In genomic region chr6:78967641-78968040, GRCm38 (mm10) we compare ENCODE assay signal across 26 mouse cellular contexts.
"Had no signal": no experiment of that assay in that cellular context is flagged by ENCODE, and none has a peak within 500 bp of the region (broad histone marks: within the 10 kb centered on the region; RNA-seq: fewer than 3 reads in every experiment).

No protein-coding gene starts in this region.

- H3K9ac ChIP-seq: heart, embryonic 13.5 days; heart, embryonic 15.5 days; hindbrain, embryonic 12.5 days; hindbrain, embryonic 15.5 days; kidney, embryonic 15.5 days; limb, embryonic 13.5 days; limb, embryonic 15.5 days had no signal

- ATAC-seq: hindbrain, postnatal 0 days; intestine, embryonic 16.5 days had no signal

- DNase-seq: gastrocnemius, adult 2 months; gastrocnemius, postnatal 10 days; gastrocnemius, postnatal 25 days; heart, adult 11 months; heart, adult 2 months; heart, postnatal 14 days; heart, postnatal 36 days; kidney, adult 11 months; kidney, adult 2 months; kidney, adult 9 months; kidney, postnatal 14 days; kidney, postnatal 36 days; layer of hippocampus, adult 9-11 months; layer of hippocampus, postnatal 36 days; left cerebral cortex, postnatal 4 days had no signal

- H3K27ac ChIP-seq: gastrocnemius, adult 2 months; heart, adult 2 months; heart, embryonic 13.5 days; heart, embryonic 15.5 days; hindbrain, embryonic 12.5 days; hindbrain, embryonic 15.5 days; hindbrain, postnatal 0 days; kidney, embryonic 15.5 days; kidney, postnatal 0 days; limb, embryonic 13.5 days; limb, embryonic 15.5 days had no signal

- H3K4me2 ChIP-seq: heart, embryonic 11.5 days; heart, embryonic 13.5 days; heart, embryonic 15.5 days; hindbrain, embryonic 12.5 days; hindbrain, embryonic 15.5 days; kidney, embryonic 15.5 days; limb, embryonic 13.5 days; limb, embryonic 15.5 days had no signal

- H3K27me3 ChIP-seq: heart, embryonic 13.5 days; heart, embryonic 15.5 days; hindbrain, embryonic 12.5 days; hindbrain, embryonic 15.5 days; kidney, embryonic 15.5 days; limb, embryonic 13.5 days; limb, embryonic 15.5 days had no signal

- H3K9me3 ChIP-seq: heart, embryonic 13.5 days; heart, embryonic 15.5 days; hindbrain, embryonic 12.5 days; hindbrain, embryonic 15.5 days; kidney, embryonic 15.5 days; limb, embryonic 13.5 days; limb, embryonic 15.5 days had no signal

- H3K4me1 ChIP-seq: heart, embryonic 13.5 days; heart, embryonic 15.5 days; hindbrain, embryonic 12.5 days; hindbrain, embryonic 15.5 days; kidney, embryonic 15.5 days; limb, embryonic 13.5 days; limb, embryonic 15.5 days had no signal

- H3K4me3 ChIP-seq: gastrocnemius, adult 2 months; heart, adult 2 months; heart, embryonic 13.5 days; heart, embryonic 15.5 days; hindbrain, embryonic 12.5 days; hindbrain, embryonic 15.5 days; kidney, embryonic 15.5 days; limb, embryonic 13.5 days; limb, embryonic 15.5 days had no signal

- H3K36me3 ChIP-seq: heart, embryonic 13.5 days; heart, embryonic 15.5 days; hindbrain, embryonic 12.5 days; hindbrain, embryonic 15.5 days; kidney, embryonic 15.5 days; limb, embryonic 13.5 days; limb, embryonic 15.5 days had no signal
